Comparison of ENCODE assay signal across 28 mouse cellular contexts in genomic region chr9:108955846-108956245, GRCm38 (mm10). TPM values are rescaled to one million over a fixed set of nuclear protein-coding genes. Genes with fewer than 3 reads are reported as not detected.
"Had no signal": no experiment of that assay in that cellular context is flagged by ENCODE, and none has a peak within 500 bp of the region (broad histone marks: within the 10 kb centered on the region; RNA-seq: fewer than 3 reads in every experiment).

No protein-coding gene starts in this region.

- H3K4me2 ChIP-seq: limb, embryonic 13.5 days; lung, embryonic 14.5 days; midbrain, embryonic 12.5 days; midbrain, embryonic 15.5 days; neural tube, embryonic 12.5 days; neural tube, embryonic 15.5 days had no signal

- H3K4me1 ChIP-seq: midbrain, embryonic 12.5 days; midbrain, embryonic 15.5 days; neural tube, embryonic 12.5 days; neural tube, embryonic 15.5 days had no signal

- DNase-seq: layer of hippocampus, adult 9-11 months; liver; liver, postnatal 0 days; lung, embryonic 14.5 days; right cerebral cortex, adult 18-20 months; right cerebral cortex, postnatal 14 days; right cerebral cortex, postnatal 4 days; thymus, adult 2 months; thymus, postnatal 14 days; thymus, postnatal 4 days had no signal

- H3K9me3 ChIP-seq: limb, embryonic 10.5 days; limb, embryonic 13.5 days; midbrain, embryonic 12.5 days; midbrain, embryonic 15.5 days; neural tube, embryonic 12.5 days; neural tube, embryonic 15.5 days had no signal

- H3K9ac ChIP-seq: limb, embryonic 13.5 days; liver, embryonic 14.5 days; liver, postnatal 0 days; lung, embryonic 14.5 days; midbrain, embryonic 12.5 days; midbrain, embryonic 15.5 days; neural tube, embryonic 12.5 days; neural tube, embryonic 15.5 days had no signal

- ATAC-seq: inflammation-experienced regulatory T-cells, adult 6 months; intestine, embryonic 16.5 days; liver, postnatal 0 days; lung, postnatal 0 days; midbrain, embryonic 15.5 days had no signal

- H3K4me3 ChIP-seq: layer of hippocampus, adult 2 months; limb, embryonic 10.5 days; limb, embryonic 13.5 days; midbrain, embryonic 12.5 days; midbrain, embryonic 15.5 days; neural tube, embryonic 12.5 days; neural tube, embryonic 15.5 days had no signal

- H3K36me3 ChIP-seq: midbrain, embryonic 15.5 days; neural tube, embryonic 15.5 days had no signal

- H3K27ac ChIP-seq: layer of hippocampus, adult 2 months; limb, embryonic 10.5 days; limb, embryonic 13.5 days; liver, embryonic 14.5 days; macrophage; midbrain, embryonic 12.5 days; midbrain, embryonic 15.5 days; neural tube, embryonic 12.5 days; neural tube, embryonic 15.5 days; stomach, postnatal 0 days had no signal

RNA-seq across cellular contexts. Expression of gene Ucn2, which starts 30.0 kb away (rescaled TPM):
- total RNA-seq: layer of hippocampus, adult 2 months; layer of hippocampus, postnatal 25 days; left cerebral cortex, adult 18-20 months; left cerebral cortex, postnatal 25 days; megakaryocyte, adult 5-6 weeks had no signal
- polyA plus RNA-seq: inflammation-experienced regulatory T-cells, adult 6 months; intestine, embryonic 16.5 days; limb, embryonic 10.5 days; liver, postnatal 0 days; lung, embryonic 14.5 days; lung, postnatal 0 days; macrophage; midbrain, embryonic 12.5 days; midbrain, embryonic 15.5 days; neural tube, embryonic 12.5 days; neural tube, embryonic 15.5 days; stomach, embryonic 14.5 days; stomach, postnatal 0 days had no signal

RNA-seq across cellular contexts. Expression of gene Tmem89, which starts 41.4 kb away (rescaled TPM):
- total RNA-seq: left cerebral cortex, adult 18-20 months had no signal
- polyA plus RNA-seq: inflammation-experienced regulatory T-cells, adult 6 months; limb, embryonic 10.5 days; limb, embryonic 13.5 days; liver, embryonic 14.5 days; liver, postnatal 0 days; lung, embryonic 14.5 days; macrophage; midbrain, embryonic 12.5 days; neural tube, embryonic 12.5 days; neural tube, embryonic 15.5 days; stomach, embryonic 14.5 days had no signal
